12 mouse cellular contexts compared by ENCODE assay signal in genomic region chr17:79920355-79920754, GRCm38 (mm10). TPM values are rescaled to one million over a fixed set of nuclear protein-coding genes. Genes with fewer than 3 reads are reported as not detected.
DNase-seq lines count a peak whose midpoint lies in the region; ATAC-seq and TF ChIP-seq lines count a peak whose summit lies in the region.
"Had no signal": no experiment of that assay in that cellular context is flagged by ENCODE, and none has a peak within 500 bp of the region (broad histone marks: within the 10 kb centered on the region; RNA-seq: fewer than 3 reads in every experiment).

No protein-coding gene starts in this region.

- TF ChIP-seq CTCF in gastrocnemius, adult 2 months (IDR thresholded peaks at IDR 0.05), result no peak
- TF ChIP-seq CTCF in liver, postnatal 0 days (IDR thresholded peaks at IDR 0.05; ENCODE audit: low read depth), result no peak

- no peak for TF ChIP-seq EP300 in liver, postnatal 0 days (IDR thresholded peaks at IDR 0.05; ENCODE audit: low read depth)

- H3K4me2 ChIP-seq in hindbrain, embryonic 16.5 days (ENCODE audit: low read length), result no peak overlapping the region
- H3K4me2 ChIP-seq in hindbrain, embryonic 12.5 days (replicated peaks), result no peak overlapping the region
- H3K4me2 ChIP-seq in liver, postnatal 0 days (ENCODE audit: low read depth, low read length), result no peak overlapping the region
- no peak overlapping the region for H3K4me2 ChIP-seq in liver, embryonic 12.5 days
- H3K4me2 ChIP-seq: forebrain, embryonic 12.5 days; hindbrain, embryonic 13.5 days had no signal

- no peaks in the 10 kb centered on the region for H3K36me3 ChIP-seq in hindbrain, embryonic 16.5 days (ENCODE audit: control insufficient read depth, insufficient read depth, low read length)
- no peaks in the 10 kb centered on the region for H3K36me3 ChIP-seq in hindbrain, embryonic 12.5 days
- no peaks in the 10 kb centered on the region for H3K36me3 ChIP-seq in liver, postnatal 0 days (replicated peaks; ENCODE audit: insufficient read depth, low read length)
- no peaks in the 10 kb centered on the region for H3K36me3 ChIP-seq in liver, embryonic 12.5 days
- H3K36me3 ChIP-seq: forebrain, embryonic 12.5 days; hindbrain, embryonic 13.5 days had no signal

- H3K4me3 ChIP-seq in gastrocnemius, adult 2 months, result no peak overlapping the region
- no peak overlapping the region for H3K4me3 ChIP-seq in hindbrain, embryonic 16.5 days (ENCODE audit: low read length)
- H3K4me3 ChIP-seq in hindbrain, embryonic 12.5 days, result no peak overlapping the region
- H3K4me3 ChIP-seq in liver, postnatal 0 days (ENCODE audit: low read depth, low read length), result no peak overlapping the region
- no peak overlapping the region for H3K4me3 ChIP-seq in liver, embryonic 12.5 days
- H3K4me3 ChIP-seq in brown adipose tissue, adult 24 weeks (ENCODE audit: insufficient read depth, low read depth, low read length), result no peak overlapping the region
- H3K4me3 ChIP-seq: forebrain, embryonic 12.5 days; hindbrain, embryonic 13.5 days had no signal

- H3K4me1 ChIP-seq in hindbrain, embryonic 16.5 days (ENCODE audit: control insufficient read depth, insufficient read depth, low read depth, low read length), result no peaks in the 10 kb centered on the region
- 0 out of 2 replicates have a peak, but pooled peaks cover 2% of the 10 kb centered on the region for H3K4me1 ChIP-seq in hindbrain, embryonic 12.5 days
- H3K4me1 ChIP-seq in liver, postnatal 0 days (ENCODE audit: insufficient read depth), result peaks cover 38% of the 10 kb centered on the region
- H3K4me1 ChIP-seq in liver, embryonic 12.5 days, result peaks cover 50% of the 10 kb centered on the region
- peaks cover 18% of the 10 kb centered on the region; the same call in 1 of the 2 replicates for H3K4me1 ChIP-seq in brown adipose tissue, adult 24 weeks (ENCODE audit: control insufficient read depth, insufficient read depth, insufficient read length, low read length)
- H3K4me1 ChIP-seq: forebrain, embryonic 12.5 days had no signal

- DNase-seq in gastrocnemius, adult 2 months, result no peak
- DNase-seq in gastrocnemius, postnatal 4 days (ENCODE audit: low spot score in 2 of 2), result no peak
- DNase-seq in liver, postnatal 0 days, result no peak
- no peak for DNase-seq in urinary bladder, postnatal 25 days (ENCODE audit: low spot score)
- DNase-seq: embryo, embryonic 11 days; spleen, adult 18-20 months had no signal

- intact Hi-C loops in gastrocnemius, adult 2 months (cut with DNase I), result no loop called here

- H3K27ac ChIP-seq in gastrocnemius, adult 2 months, result peak overlapping the region; percentile 38; the same call in 1 of the 2 replicates
- H3K27ac ChIP-seq in hindbrain, embryonic 16.5 days (ENCODE audit: low read depth, low read length), result peak overlapping the region; percentile 14; the same call in 1 of the 2 replicates
- no peak overlapping the region for H3K27ac ChIP-seq in hindbrain, embryonic 12.5 days
- peak overlapping the region; percentile 94 for H3K27ac ChIP-seq in liver, postnatal 0 days (ENCODE audit: low read depth)
- H3K27ac ChIP-seq in liver, embryonic 12.5 days, result no peak overlapping the region
- H3K27ac ChIP-seq in brown adipose tissue, adult 24 weeks (replicated peaks; ENCODE audit: low read depth, low read length), result peak overlapping the region; percentile 82
- H3K27ac ChIP-seq: forebrain, embryonic 12.5 days; hindbrain, embryonic 13.5 days had no signal

- H3K9me3 ChIP-seq in hindbrain, embryonic 16.5 days (ENCODE audit: control insufficient read depth, low read length), result no peaks in the 10 kb centered on the region
- no peaks in the 10 kb centered on the region for H3K9me3 ChIP-seq in hindbrain, embryonic 12.5 days (replicated peaks)
- H3K9me3 ChIP-seq in liver, postnatal 0 days (ENCODE audit: low read length), result no peaks in the 10 kb centered on the region
- H3K9me3 ChIP-seq in liver, embryonic 12.5 days (replicated peaks), result no peaks in the 10 kb centered on the region
- H3K9me3 ChIP-seq: forebrain, embryonic 12.5 days; hindbrain, embryonic 13.5 days had no signal

- H3K27me3 ChIP-seq in hindbrain, embryonic 16.5 days (replicated peaks; ENCODE audit: control insufficient read depth, insufficient read depth, low read length), result no peaks in the 10 kb centered on the region
- H3K27me3 ChIP-seq in hindbrain, embryonic 12.5 days, result no peaks in the 10 kb centered on the region
- H3K27me3 ChIP-seq in liver, postnatal 0 days (ENCODE audit: insufficient read depth, low read length), result no peaks in the 10 kb centered on the region
- no peaks in the 10 kb centered on the region for H3K27me3 ChIP-seq in liver, embryonic 12.5 days (replicated peaks)
- H3K27me3 ChIP-seq: forebrain, embryonic 12.5 days; hindbrain, embryonic 13.5 days had no signal

- 75% methylated on average over 2 of the region's 2 CpGs for WGBS in hindbrain, embryonic 16.5 days
- WGBS in hindbrain, embryonic 12.5 days, result 79% methylated on average over 2 of the region's 2 CpGs
- WGBS in liver, postnatal 0 days (ENCODE audit: insufficient replicate concordance), result 73% methylated on average over 2 of the region's 2 CpGs
- WGBS in liver, embryonic 12.5 days (ENCODE audit: insufficient replicate concordance), result 71% methylated on average over 2 of the region's 2 CpGs

- peak; percentile 88 for ATAC-seq in hindbrain, embryonic 16.5 days
- no peak for ATAC-seq in hindbrain, embryonic 12.5 days (ENCODE audit: low FRiP score)
- ATAC-seq in liver, postnatal 0 days, result no peak
- no peak for ATAC-seq in liver, embryonic 12.5 days

- H3K9ac ChIP-seq in hindbrain, embryonic 16.5 days (ENCODE audit: low read depth, low read length), result no peak overlapping the region
- H3K9ac ChIP-seq in hindbrain, embryonic 12.5 days, result no peak overlapping the region
- no peak overlapping the region for H3K9ac ChIP-seq in liver, postnatal 0 days (replicated peaks)
- no peak overlapping the region for H3K9ac ChIP-seq in liver, embryonic 12.5 days
- H3K9ac ChIP-seq: forebrain, embryonic 12.5 days; hindbrain, embryonic 13.5 days had no signal

RNA-seq across cellular contexts. Expression of gene Atl2, which starts 24.4 kb away (rescaled TPM):
- 100 to 1,000 TPM; 119 to 137 TPM for total RNA-seq in gastrocnemius, adult 2 months (2021)
- 10 to 100 TPM; 41.2 to 49.7 TPM for total RNA-seq in gastrocnemius, postnatal 4 days (2021)
- 38.9 and 39.0 TPM in 2 replicates for polyA plus RNA-seq in hindbrain, embryonic 16.5 days (2015; fragmentation: Nextera tagmentation; extraction: Ambion mirVana)
- 36.3 and 39.3 TPM in 2 replicates for polyA plus RNA-seq in hindbrain, embryonic 12.5 days (2016; fragmentation: Nextera tagmentation; extraction: Ambion mirVana)
- 40.8 and 41.2 TPM in 2 replicates for polyA plus RNA-seq in liver, postnatal 0 days (2015; fragmentation: Nextera tagmentation; extraction: Ambion mirVana)
- polyA plus RNA-seq in liver, embryonic 12.5 days (2016; fragmentation: Nextera tagmentation; extraction: Ambion mirVana), result 42.0 and 42.1 TPM in 2 replicates
- 38.1 and 50.5 TPM in 2 replicates for polyA plus RNA-seq in brown adipose tissue, adult 24 weeks (2012; ENCODE audit: insufficient read depth, insufficient read length, missing spikeins)

Comparison
In these comparisons a context has a peak if more than half of its experiments do, and no peak if none do; other contexts are left out.
1. H3K27ac ChIP-seq: peak in gastrocnemius, adult 2 months (single experiment), hindbrain, embryonic 16.5 days (single experiment), liver, postnatal 0 days (single experiment) and brown adipose tissue, adult 24 weeks (single experiment); none in hindbrain, embryonic 12.5 days (single experiment) and liver, embryonic 12.5 days (single experiment).